Mouse (Mus musculus) CD4-positive, CD25-positive, alpha-beta regulatory T cell, adult 9 weeks (primary cell): ENCODE data around the gene Dram1. TPM values are rescaled to one million over a fixed set of nuclear protein-coding genes. Genes with fewer than 3 reads are reported as not detected.

Experiments
- polyA plus RNA-seq: library from polyadenylated mRNA; unstranded; fragments of 100-300 nt; shearing (Covaris generic); gene quantifications from one replicate; pipeline ENCODE4 v1.2.1, GENCODE M21; 2017

Gene Dram1
- 1.0 TPM for polyA plus RNA-seq

GRCm38 (mm10) chr10:88379013-88379885 is at the start of gene Dram1, which contains the start of gene Gnptab:
Gene Dram1 (minus strand): TSS chr10:88379080.
Gene Gnptab (plus strand): TSS chr10:88379132.

Other genes with a start within 250 kb of the Dram1 start
- 1.0 TPM for gene Parpbp, start 232.1 kb downstream of the Dram1 start, polyA plus RNA-seq
- 39.6 TPM for gene Nup37, start 232.1 kb downstream of the Dram1 start, polyA plus RNA-seq
- gene Washc3, start 178.0 kb downstream of the Dram1 start, polyA plus RNA-seq = 139 TPM
- 5.8 TPM for gene Gnptab, start 52 bp upstream of the Dram1 start, polyA plus RNA-seq
- gene Sycp3, start 80.5 kb upstream of the Dram1 start, polyA plus RNA-seq = not detected
- 0.93 TPM for gene Chpt1, start 125.0 kb upstream of the Dram1 start, polyA plus RNA-seq
- not detected for gene Mybpc1, start 226.1 kb upstream of the Dram1 start, polyA plus RNA-seq